Mouse (Mus musculus): ENCODE results near the gene Ppp6r2. TPM values are rescaled to one million over a fixed set of nuclear protein-coding genes. Genes with fewer than 3 reads are reported as not detected.

Ppp6r2 gene
- total and polyA plus RNA-seq, 3 experiments: 34.9 to 107 (median 65.5) TPM

- Histone ChIP-seq H3K4me1 (ENCODE audit: insufficient read depth, low read depth, low read length) (peaks cover 64% of the 10 kb centered on the region), H3K27me3 (ENCODE audit: insufficient read depth, low read length) (no peaks in the 10 kb centered on the region), H3K4me3 (ENCODE audit: low read depth, low read length) (peak overlapping the region; percentile 99; the same call in 1 of the 2 replicates), H3K36me3 (replicated peaks) (peaks cover 13% of the 10 kb centered on the region), H3K9me3 (replicated peaks) (peaks cover 4% of the 10 kb centered on the region)
- DNase-seq (ENCODE audit: low spot score) (no peak), ATAC-seq (ENCODE audit: extremely low read depth, insufficient number of reproducible peaks, low FRiP score, poor library complexity, severe bottlenecking) (no peak)
- TF ChIP-seq POLR2AphosphoS5 (IDR thresholded peaks at IDR 0.05; ENCODE audit: insufficient replicate concordance, low read depth, low read length) (no peak), TAL1 (conservative IDR thresholded peaks at IDR 0.05; ENCODE audit: low read depth, low read length) (no peak), CTCF (IDR thresholded peaks at IDR 0.05; ENCODE audit: low read depth, low read length) (no peak), GATA2 (IDR thresholded peaks at IDR 0.05; ENCODE audit: borderline replicate concordance, low read depth, low read length) (no peak), GATA1 (IDR thresholded peaks at IDR 0.05; ENCODE audit: borderline replicate concordance, low read length) (no peak)
These were observed 1.1 kb downstream of the Ppp6r2 start for GRCm38 (mm10) chr15:89212495-89212894.

DNA sequence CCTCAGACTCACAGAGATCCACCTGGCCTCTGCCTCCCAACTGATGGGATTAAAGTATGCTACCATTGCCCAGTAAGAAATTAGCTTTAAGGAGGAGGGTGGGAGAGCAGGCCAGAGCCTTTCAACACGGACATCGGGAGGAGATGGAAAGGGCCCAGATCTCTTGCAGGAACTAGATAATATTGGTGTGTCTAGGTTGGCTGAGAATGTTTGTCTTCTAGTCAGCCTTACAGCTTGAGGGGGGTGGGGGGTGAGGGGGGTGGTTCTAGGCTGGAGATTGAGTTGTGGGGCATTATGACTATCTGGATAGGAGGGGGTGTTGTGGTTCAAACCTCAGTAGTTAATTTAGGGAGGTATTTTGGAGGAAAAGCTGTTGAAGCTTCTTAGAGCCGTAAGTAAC lies 2.2 kb downstream of the Ppp6r2 start:
- Histone ChIP-seq H3K4me3 (ENCODE audit: low read depth, low read length) (peak overlapping the region; percentile 33; the same call in 1 of the 2 replicates), H3K27me3 (ENCODE audit: insufficient read depth, low read length) (no peaks in the 10 kb centered on the region), H3K4me1 (ENCODE audit: insufficient read depth, low read depth, low read length) (peaks cover 62% of the 10 kb centered on the region), H3K36me3 (replicated peaks) (peaks cover 13% of the 10 kb centered on the region), H3K9me3 (replicated peaks) (peaks cover 4% of the 10 kb centered on the region)
- TF ChIP-seq POLR2AphosphoS5 (IDR thresholded peaks at IDR 0.05; ENCODE audit: insufficient replicate concordance, low read depth, low read length) (no peak), GATA1 (IDR thresholded peaks at IDR 0.05; ENCODE audit: borderline replicate concordance, low read length) (no peak), GATA2 (IDR thresholded peaks at IDR 0.05; ENCODE audit: borderline replicate concordance, low read depth, low read length) (no peak), TAL1 (conservative IDR thresholded peaks at IDR 0.05; ENCODE audit: low read depth, low read length) (no peak), CTCF (IDR thresholded peaks at IDR 0.05; ENCODE audit: low read depth, low read length) (no peak)
- no peak for ATAC-seq (ENCODE audit: extremely low read depth, insufficient number of reproducible peaks, low FRiP score, poor library complexity, severe bottlenecking)
- DNase-seq (ENCODE audit: low spot score): no peak

GRCm38 (mm10) chr15:89214953-89215352 lies 3.6 kb downstream of the Ppp6r2 start:
- no peak for ATAC-seq (ENCODE audit: extremely low read depth, insufficient number of reproducible peaks, low FRiP score, poor library complexity, severe bottlenecking)
- H3K4me1 ChIP-seq (ENCODE audit: insufficient read depth, low read depth, low read length): peaks cover 55% of the 10 kb centered on the region
- peaks cover 13% of the 10 kb centered on the region for H3K36me3 ChIP-seq (replicated peaks)
- H3K9me3 ChIP-seq (replicated peaks): peaks cover 4% of the 10 kb centered on the region
- no peak overlapping the region; the same call in 1 of the 2 replicates for H3K4me3 ChIP-seq (ENCODE audit: low read depth, low read length)
- no peaks in the 10 kb centered on the region for H3K27me3 ChIP-seq (ENCODE audit: insufficient read depth, low read length)
- TF ChIP-seq POLR2AphosphoS5 (IDR thresholded peaks at IDR 0.05; ENCODE audit: insufficient replicate concordance, low read depth, low read length) (no peak), GATA2 (IDR thresholded peaks at IDR 0.05; ENCODE audit: borderline replicate concordance, low read depth, low read length) (no peak), GATA1 (IDR thresholded peaks at IDR 0.05; ENCODE audit: borderline replicate concordance, low read length) (no peak), CTCF (IDR thresholded peaks at IDR 0.05; ENCODE audit: low read depth, low read length) (no peak), TAL1 (conservative IDR thresholded peaks at IDR 0.05; ENCODE audit: low read depth, low read length) (no peak)
- DNase-seq (ENCODE audit: low spot score): no peak

- peak; percentile 56 for ATAC-seq (ENCODE audit: extremely low read depth, insufficient number of reproducible peaks, low FRiP score, poor library complexity, severe bottlenecking)
These were observed 4.4 kb downstream of the Ppp6r2 start for GRCm38 (mm10) chr15:89215611-89216233.

DNA sequence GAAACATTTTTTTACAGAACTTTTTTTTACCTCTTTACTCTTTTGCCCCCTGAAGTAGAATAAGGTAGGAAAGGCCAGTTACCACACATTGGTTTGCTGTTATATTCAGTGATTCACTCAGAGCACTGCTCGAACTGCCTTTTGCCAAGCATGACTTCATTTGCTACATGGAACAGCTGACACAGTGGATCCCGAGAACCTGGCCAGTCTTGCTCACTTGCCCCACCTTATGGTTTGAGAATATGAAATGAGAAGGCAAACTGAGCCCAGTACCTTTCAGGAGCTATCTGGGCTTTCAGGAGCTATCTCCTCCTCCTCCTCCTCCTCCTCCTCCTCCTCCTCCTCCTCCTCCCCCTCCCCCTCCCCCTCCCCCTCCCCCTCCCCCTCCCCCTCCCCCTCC lies 22.2 kb downstream of the Ppp6r2 start:
- TF ChIP-seq GATA2 (IDR thresholded peaks at IDR 0.05; ENCODE audit: borderline replicate concordance, low read depth, low read length) (no peak), GATA1 (IDR thresholded peaks at IDR 0.05; ENCODE audit: borderline replicate concordance, low read length) (no peak), CTCF (IDR thresholded peaks at IDR 0.05; ENCODE audit: low read depth, low read length) (no peak), TAL1 (conservative IDR thresholded peaks at IDR 0.05; ENCODE audit: low read depth, low read length) (no peak)
- ATAC-seq (ENCODE audit: extremely low read depth, insufficient number of reproducible peaks, low FRiP score, poor library complexity, severe bottlenecking) (no peak), DNase-seq (ENCODE audit: low spot score) (no peak)
- H3K4me3 ChIP-seq (ENCODE audit: low read depth, low read length): no peak overlapping the region
- no peaks in the 10 kb centered on the region for H3K27me3 ChIP-seq (ENCODE audit: insufficient read depth, low read length)
- H3K36me3 ChIP-seq (replicated peaks): peaks cover 51% of the 10 kb centered on the region
- peaks cover 2% of the 10 kb centered on the region; the same call in 1 of the 2 replicates for H3K4me1 ChIP-seq (ENCODE audit: insufficient read depth, low read depth, low read length)
- H3K9me3 ChIP-seq (replicated peaks): no peaks in the 10 kb centered on the region

More at GRCm38 (mm10) chr15:89215611-89216233, 4.4 kb downstream of the Ppp6r2 start:
- Histone ChIP-seq H3K9me3 (replicated peaks) (peaks cover 4% of the 10 kb centered on the region), H3K36me3 (replicated peaks) (peaks cover 15% of the 10 kb centered on the region), H3K4me1 (ENCODE audit: insufficient read depth, low read depth, low read length) (peaks cover 50% of the 10 kb centered on the region), H3K27me3 (ENCODE audit: insufficient read depth, low read length) (no peaks in the 10 kb centered on the region), H3K4me3 (ENCODE audit: low read depth, low read length) (no peak overlapping the region; the same call in 1 of the 2 replicates)
- DNase-seq (ENCODE audit: low spot score): peak; percentile 16
- TF ChIP-seq GATA2 (IDR thresholded peaks at IDR 0.05; ENCODE audit: borderline replicate concordance, low read depth, low read length): no peak
- peak; percentile 51 for TF ChIP-seq TAL1 (conservative IDR thresholded peaks at IDR 0.05; ENCODE audit: low read depth, low read length)

GRCm38 (mm10) chr15:89234052-89234451 lies 22.7 kb downstream of the Ppp6r2 start:
- TF ChIP-seq GATA1 (IDR thresholded peaks at IDR 0.05; ENCODE audit: borderline replicate concordance, low read length): no peak
- DNase-seq (ENCODE audit: low spot score) (no peak), ATAC-seq (ENCODE audit: extremely low read depth, insufficient number of reproducible peaks, low FRiP score, poor library complexity, severe bottlenecking) (no peak)
- H3K9me3 ChIP-seq (replicated peaks): no peaks in the 10 kb centered on the region
- H3K36me3 ChIP-seq (replicated peaks): peaks cover 49% of the 10 kb centered on the region
- H3K4me3 ChIP-seq (ENCODE audit: low read depth, low read length): no peak overlapping the region
- no peaks in the 10 kb centered on the region for H3K27me3 ChIP-seq (ENCODE audit: insufficient read depth, low read length)
- H3K4me1 ChIP-seq (ENCODE audit: insufficient read depth, low read depth, low read length): peaks cover 4% of the 10 kb centered on the region
